Mouse (Mus musculus) layer of hippocampus, postnatal 36 days (tissue): ENCODE results near the gene Cntn6. TPM values are rescaled to one million over a fixed set of nuclear protein-coding genes. Genes with fewer than 3 reads are reported as not detected.

Experiments
- DNase-seq, 2 experiments: peaks; one replicate each; pipeline ENCODE4 v3.0.0; 2022
- total RNA-seq, 2 experiments: library from RNA; stranded (reverse); gene quantifications; 2 replicates each; pipeline ENCODE4 v1.2.3; 2021

Gene Cntn6
- total RNA-seq, 2 experiments from 2014 or later: 5.6 to 7.3 TPM

DNA sequence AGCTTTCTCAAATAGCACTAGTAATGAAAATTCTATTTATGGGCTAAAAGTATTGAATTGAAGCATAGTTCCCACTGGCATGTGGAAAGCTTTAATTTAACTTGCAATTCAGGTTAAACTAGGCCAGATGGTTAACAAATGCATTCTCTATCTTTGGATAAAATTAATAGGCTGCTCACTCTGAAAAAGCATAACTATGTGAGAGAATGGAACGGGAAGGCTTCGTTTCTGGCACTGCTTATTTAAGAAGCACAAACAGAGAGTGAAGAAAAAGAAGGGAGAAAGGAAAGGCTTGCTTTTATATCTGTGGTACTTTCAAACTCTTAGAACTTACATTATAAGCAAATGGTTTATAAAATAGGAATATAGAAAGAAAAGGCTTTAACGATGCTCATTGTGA lies 268.6 kb downstream of the Cntn6 start:
- DNase-seq: no peak

DNA sequence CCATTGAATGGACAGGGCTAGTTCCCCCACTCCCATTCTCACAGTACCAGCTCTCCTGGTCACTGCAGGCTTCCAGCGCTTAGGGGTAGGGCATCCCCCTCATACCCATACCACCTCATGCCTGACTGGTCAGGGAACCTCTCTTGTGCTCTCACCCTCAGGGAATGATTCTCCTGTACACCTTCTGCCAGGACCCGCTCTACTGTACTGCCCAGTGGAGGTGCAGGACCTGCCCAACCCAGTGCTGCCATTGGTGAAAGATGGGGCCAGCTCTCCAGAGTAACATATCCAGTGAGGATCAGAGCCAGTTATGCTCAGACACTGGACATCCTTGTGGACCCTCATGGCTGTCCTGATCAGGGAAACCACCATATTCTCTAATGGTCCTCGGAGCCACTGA lies 291.3 kb downstream of the Cntn6 start:
- no peak for DNase-seq

DNA sequence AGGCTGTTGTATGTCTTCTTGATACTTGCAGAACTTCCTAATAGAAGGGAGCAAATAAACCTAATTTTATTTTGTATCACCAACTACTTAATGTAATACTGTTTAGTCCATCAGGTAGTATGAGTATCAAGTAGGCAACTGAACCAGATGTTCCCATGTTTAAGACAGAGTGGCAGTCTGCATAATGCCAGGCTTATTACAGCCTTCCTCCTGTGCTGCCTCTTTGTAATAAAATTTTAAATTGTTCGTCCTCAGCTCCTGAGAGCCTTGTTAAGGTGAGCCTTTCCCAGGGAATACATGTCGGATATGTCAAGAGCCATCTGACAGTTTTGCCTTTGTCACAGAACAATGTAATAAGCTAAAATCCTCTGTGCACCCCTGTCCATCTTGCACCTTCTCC lies 294.9 kb downstream of the Cntn6 start:
- DNase-seq: no peak

DNA sequence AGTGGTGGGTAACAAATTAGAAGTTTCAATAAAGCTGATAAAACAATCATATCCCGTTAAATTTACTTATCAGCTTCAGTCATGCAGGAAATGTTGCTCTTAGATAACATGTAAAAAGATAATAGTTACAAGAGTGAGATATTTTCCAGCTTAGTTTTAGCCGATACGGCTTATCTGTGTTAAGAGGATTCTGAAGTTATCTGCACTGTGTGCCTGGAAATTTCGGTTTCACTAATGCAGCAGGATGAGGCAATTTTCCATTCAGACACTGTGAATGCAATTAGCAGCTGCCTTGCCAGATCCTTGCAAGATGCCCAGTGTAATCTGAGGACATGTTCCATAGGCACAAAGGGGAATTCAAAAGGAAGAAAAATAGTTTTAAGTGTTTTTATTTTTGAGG lies 315.9 kb downstream of the Cntn6 start:
- no peak for DNase-seq

DNA sequence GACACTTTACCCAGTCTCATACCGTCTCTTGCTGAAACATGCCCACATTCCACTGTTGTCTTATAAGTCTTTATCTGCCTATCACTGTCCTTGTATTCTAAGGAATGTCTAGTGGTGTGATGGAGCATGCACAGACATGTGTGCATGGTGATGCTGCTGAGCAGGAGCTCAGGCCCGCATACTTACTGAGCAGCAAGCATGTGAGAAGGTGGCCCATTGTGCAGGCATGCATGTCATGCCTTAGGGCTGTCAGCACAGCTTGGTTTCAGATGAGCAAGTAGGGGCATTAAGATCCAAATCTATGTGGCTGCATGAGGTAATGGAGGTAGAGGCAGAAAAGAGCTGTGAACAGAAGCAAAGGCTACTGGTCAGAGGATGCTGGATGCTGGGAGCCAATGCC lies 323.0 kb downstream of the Cntn6 start:
- no peak for DNase-seq

DNA sequence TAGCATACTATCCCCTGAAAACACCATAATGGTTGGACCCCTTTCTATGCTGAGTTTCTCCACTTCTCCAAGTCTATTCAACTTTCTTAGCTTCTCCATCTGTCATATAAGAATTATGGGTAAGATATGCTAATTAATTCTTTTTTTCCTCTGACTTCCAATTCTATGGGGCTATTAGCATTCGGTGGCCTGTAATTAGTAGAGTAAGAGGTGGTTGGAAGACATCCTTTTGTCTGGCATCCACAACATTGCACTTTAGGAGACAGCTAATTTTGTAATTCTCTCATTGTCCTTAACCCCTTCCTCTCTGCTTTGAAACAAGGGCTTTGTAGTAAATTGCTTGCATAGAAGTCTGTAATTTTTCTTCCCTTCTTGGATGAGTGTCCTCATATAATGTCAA lies 387.1 kb downstream of the Cntn6 start:
- DNase-seq: no peak

DNA sequence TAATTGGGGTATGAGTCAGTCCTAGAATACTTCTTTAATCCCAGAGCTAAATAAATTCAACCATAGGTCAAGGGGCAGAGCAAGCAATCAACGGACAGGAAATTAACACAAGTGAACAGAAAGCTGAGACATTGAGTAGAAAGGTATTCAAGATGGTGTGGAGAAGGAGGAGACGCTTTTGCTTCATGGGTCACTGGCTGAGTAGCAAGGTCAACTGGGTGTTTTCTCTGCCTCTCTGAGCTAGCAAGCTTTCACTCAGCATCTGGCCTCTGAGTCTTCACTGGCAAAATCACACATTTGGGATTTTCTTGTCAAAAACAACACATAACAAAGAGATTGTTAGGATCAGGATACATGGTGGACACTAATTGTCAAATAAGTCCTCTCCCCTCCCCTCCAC lies 391.4 kb downstream of the Cntn6 start:
- DNase-seq: no peak

DNA sequence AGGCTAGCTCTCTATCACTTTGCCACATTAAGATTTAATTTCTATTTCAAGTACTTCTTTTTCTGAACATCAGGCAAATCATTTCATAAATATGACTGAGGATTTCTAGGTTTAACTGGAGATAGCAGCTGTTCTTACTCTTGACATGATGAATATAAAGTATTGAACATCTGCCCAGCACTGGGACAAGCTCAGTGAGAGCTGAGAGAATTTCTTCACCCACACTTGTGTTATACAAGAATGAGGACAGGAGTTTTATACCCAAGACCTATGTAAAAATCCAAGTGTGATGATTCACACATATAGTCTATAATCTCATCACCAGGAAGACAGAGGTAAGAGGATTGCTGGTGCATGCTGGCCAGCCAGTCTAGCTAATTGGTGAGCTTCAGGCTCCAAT lies 393.2 kb downstream of the Cntn6 start:
- no peak for DNase-seq

DNA sequence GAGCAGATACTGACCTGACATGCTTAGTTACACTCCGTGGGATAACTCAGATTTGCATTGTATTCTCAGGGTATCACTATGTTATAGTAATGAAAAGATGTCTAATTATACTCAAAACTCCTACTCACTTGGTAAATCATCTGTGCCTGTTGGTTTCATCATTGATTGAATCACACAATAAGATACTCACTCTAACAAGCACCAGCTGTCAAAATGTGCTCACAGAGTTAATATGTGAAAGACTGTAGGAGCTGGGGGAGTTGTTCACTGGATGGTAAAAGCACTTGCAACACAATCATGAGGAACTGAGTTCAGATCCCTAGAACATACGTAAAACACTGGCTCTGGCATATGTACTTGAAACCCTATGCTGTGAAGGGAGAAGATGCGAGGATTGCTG lies 398.5 kb downstream of the Cntn6 start:
- peak in 1 of 2 experiments; percentile 1 for DNase-seq
